Mouse (Mus musculus) hindbrain, postnatal 0 days (tissue): ENCODE data around the gene Dyrk1a. TPM values are rescaled to one million over a fixed set of nuclear protein-coding genes. Genes with fewer than 3 reads are reported as not detected.

Source experiments
- ATAC-seq: fragments of 200-750 bp; cut with Nextera tagmentation; 2 replicates; pipeline ENCODE4 v1.8.0; 2017; ENCODE audit warnings: mild to moderate bottlenecking, moderate TSS enrichment, moderate library complexity
- DNase-seq: peaks from one replicate; pipeline ENCODE4 v3.0.0-alpha.2; 2015; ENCODE audit warnings: low spot score
- H3K27ac ChIP-seq: fragments of 300-500 bp; sonication (generic); 2 replicates; pipeline ENCODE4 v1.5.1; 2014; ENCODE audit warnings: mild to moderate bottlenecking
- H3K27me3 ChIP-seq: fragments of 300-500 bp; sonication (generic); 2 replicates; pipeline ENCODE4 v1.6.1; 2014; ENCODE audit warnings: low read length, mixed read lengths; ENCODE audit not compliant: insufficient read depth
- H3K36me3 ChIP-seq: fragments of 300-500 bp; sonication (generic); 2 replicates; pipeline ENCODE4 v1.6.1; 2014; ENCODE audit warnings: low read length, mixed read lengths; ENCODE audit not compliant: insufficient read depth
- H3K4me1 ChIP-seq: fragments of 300-500 bp; sonication (generic); 2 replicates; pipeline ENCODE4 v1.6.1; 2014; ENCODE audit warnings: antibody characterized with exemption, low read length, mixed read lengths; ENCODE audit not compliant: insufficient read depth
- H3K4me2 ChIP-seq: fragments of 300-500 bp; sonication (generic); 2 replicates; pipeline ENCODE4 v1.6.1; 2014; ENCODE audit warnings: low read depth, mild to moderate bottlenecking, low read length, moderate library complexity, mixed read lengths
- H3K4me3 ChIP-seq: fragments of 300-500 bp; sonication (generic); 2 replicates; pipeline ENCODE4 v1.5.1; 2014; ENCODE audit warnings: low read length
- H3K9ac ChIP-seq: fragments of 300-500 bp; sonication (generic); replicated peaks from 2 replicates; pipeline ENCODE4 v1.6.1; 2014; ENCODE audit warnings: mild to moderate bottlenecking, low read length, moderate library complexity, mixed read lengths
- H3K9me3 ChIP-seq: fragments of 300-500 bp; sonication (generic); 2 replicates; pipeline ENCODE4 v1.6.1; 2016; ENCODE audit warnings: low read length, mixed read lengths
- CTCF ChIP-seq: IDR thresholded peaks from 2 replicates; pipeline ENCODE4 v1.5.1; 2016; ENCODE audit warnings: antibody characterized with exemption, control low read depth, low read depth
- WGBS: fragments of 180-500 bp; shearing (Covaris S2); extraction: QIAGEN DNeasy Blood & Tissue Kit; methylation state at CpG from one replicate; pipeline ENCODE4 v1.1.7; 2014; 5-methylcytosine and 5-hydroxymethylcytosine counted together
- polyA plus RNA-seq: library from polyadenylated mRNA; unstranded; fragments of >200 nt; fragmentation: Nextera tagmentation; extraction: Ambion mirVana; gene quantifications from 2 replicates; pipeline ENCODE4 v1.2.1, GENCODE M21; 2015
- total RNA-seq: library from RNA; depleted of rRNA; stranded (reverse); fragments of >200 nt; gene quantifications from 2 replicates; pipeline ENCODE4 v1.2.3, GENCODE M21; 2014; rRNA removed

Gene Dyrk1a
- total and polyA plus RNA-seq, 2 experiments from 2014 or later, result 13.0 to 91.5 TPM

DNA sequence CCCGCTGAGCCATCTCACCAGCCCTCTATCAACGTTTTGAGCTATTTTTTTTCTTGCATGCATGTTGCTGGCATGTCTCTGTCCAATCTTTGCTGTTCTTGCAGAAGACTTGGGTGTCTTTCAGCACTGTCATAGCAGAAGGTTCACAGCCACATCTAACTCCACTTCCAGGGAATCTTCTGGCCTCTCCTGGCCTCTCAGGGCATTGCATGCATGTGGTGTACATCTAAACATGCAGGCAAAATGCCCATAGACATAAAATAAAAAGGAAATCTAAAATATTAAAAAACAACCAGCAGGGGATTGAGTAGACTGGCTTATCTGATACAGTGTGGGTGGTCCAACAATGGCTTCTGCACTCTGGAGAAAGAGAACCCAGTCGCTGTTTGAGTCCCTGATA is 165.7 kb downstream of the Dyrk1a start:
- Histone ChIP-seq H3K4me2 (no peak overlapping the region), H3K4me1 (no peaks in the 10 kb centered on the region), H3K36me3 (no peaks in the 10 kb centered on the region), H3K27ac (no peak overlapping the region), H3K9ac (no peak overlapping the region), H3K4me3 (no peak overlapping the region), H3K9me3 (no peaks in the 10 kb centered on the region), H3K27me3 (no peaks in the 10 kb centered on the region)
- ATAC-seq, result no peak
- peak; percentile 43; the same call in 1 of the 2 replicates for TF ChIP-seq CTCF
- no peak for DNase-seq
- 67% methylated on average over 3 of the region's 3 CpGs for WGBS

GRCm38 (mm10) chr16:94736462-94737358 is 166.9 kb downstream of the Dyrk1a start:
- H3K9me3 ChIP-seq, result no peaks in the 10 kb centered on the region
- WGBS, result 83% methylated on average over 8 of the region's 8 CpGs

GRCm38 (mm10) chr16:94737359-94737687 is 167.5 kb downstream of the Dyrk1a start:
- no peak for TF ChIP-seq CTCF
- Histone ChIP-seq H3K9ac (no peak overlapping the region), H3K27me3 (no peaks in the 10 kb centered on the region), H3K9me3 (no peaks in the 10 kb centered on the region), H3K4me3 (no peak overlapping the region), H3K36me3 (no peaks in the 10 kb centered on the region), H3K4me1 (no peaks in the 10 kb centered on the region), H3K27ac (no peak overlapping the region), H3K4me2 (no peak overlapping the region)
- ATAC-seq, result no peak
- WGBS, result 79% methylated on average over 1 of the region's 1 CpGs
- no peak for DNase-seq

More at GRCm38 (mm10) chr16:94736462-94737358, 166.9 kb downstream of the Dyrk1a start:
- H3K36me3 ChIP-seq, result no peaks in the 10 kb centered on the region
- H3K9ac ChIP-seq, result no peak overlapping the region
- no peaks in the 10 kb centered on the region for H3K4me1 ChIP-seq
- no peaks in the 10 kb centered on the region for H3K27me3 ChIP-seq
- no peak for TF ChIP-seq CTCF
- no peak overlapping the region for H3K27ac ChIP-seq
- no peak overlapping the region for H3K4me2 ChIP-seq
- H3K4me3 ChIP-seq, result no peak overlapping the region
- no peak for ATAC-seq
- DNase-seq, result no peak

GRCm38 (mm10) chr16:94743853-94744501 is 174.2 kb downstream of the Dyrk1a start:
- Histone ChIP-seq H3K4me1 (peaks cover 6% of the 10 kb centered on the region; the same call in 1 of the 2 replicates), H3K9ac (no peak overlapping the region), H3K9me3 (no peaks in the 10 kb centered on the region), H3K27me3 (no peaks in the 10 kb centered on the region), H3K4me2 (peak overlapping the region; percentile 36; the same call in 1 of the 2 replicates), H3K36me3 (no peaks in the 10 kb centered on the region), H3K4me3 (no peak overlapping the region), H3K27ac (0 out of 2 replicates have a peak overlapping the region, but pooled peaks have one; percentile 20)
- peak; percentile 74 for ATAC-seq
- 5% methylated on average over 11 of the region's 11 CpGs for WGBS
- peak; percentile 77 for TF ChIP-seq CTCF
- DNase-seq, result peak; percentile 79

DNA sequence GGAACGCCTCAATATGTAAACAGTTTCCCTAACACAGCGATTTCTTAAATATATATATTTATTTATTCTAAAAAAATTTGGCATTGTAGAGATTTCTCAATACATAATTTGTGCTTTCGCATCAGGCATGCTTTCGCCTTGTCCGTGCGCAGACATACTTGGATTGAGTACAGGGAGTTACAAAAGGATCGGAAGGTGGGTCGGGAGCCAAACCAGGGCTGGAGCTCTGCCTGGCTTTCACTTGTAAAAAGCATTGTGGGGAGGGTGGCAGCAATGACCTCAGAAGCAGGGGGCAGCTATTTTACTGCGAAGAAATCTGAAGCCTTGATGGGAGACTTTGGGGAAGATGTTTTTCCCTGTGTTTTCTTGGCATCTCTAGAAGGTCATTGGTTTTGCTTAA is 175.2 kb downstream of the Dyrk1a start:
- DNase-seq (peak; percentile 45), ATAC-seq (no peak)
- H3K4me3 ChIP-seq, result no peak overlapping the region
- WGBS, result 52% methylated on average over 9 of the region's 9 CpGs
- no peaks in the 10 kb centered on the region for H3K36me3 ChIP-seq
- TF ChIP-seq CTCF, result no peak
- H3K9me3 ChIP-seq, result no peaks in the 10 kb centered on the region
- H3K4me2 ChIP-seq, result no peak overlapping the region
- H3K9ac ChIP-seq, result no peak overlapping the region
- no peak overlapping the region for H3K27ac ChIP-seq
- H3K27me3 ChIP-seq, result no peaks in the 10 kb centered on the region
- peaks cover 6% of the 10 kb centered on the region; the same call in 1 of the 2 replicates for H3K4me1 ChIP-seq

Other genes starting within 250 kb of the Dyrk1a start
- gene Ripply3, start 241.6 kb upstream of the Dyrk1a start, total RNA-seq, result 0.68 and 2.2 TPM in 2 replicates
- gene Ripply3, start 241.6 kb upstream of the Dyrk1a start, polyA plus RNA-seq, result 0.91 and 1.0 TPM in 2 replicates
- 848 and 1,018 TPM in 2 replicates for gene Ttc3, start 199.4 kb upstream of the Dyrk1a start, total RNA-seq
- gene Ttc3, start 199.4 kb upstream of the Dyrk1a start, polyA plus RNA-seq, result 985 and 1,014 TPM in 2 replicates
- 82.8 and 100 TPM in 2 replicates for gene Pigp, start 198.2 kb upstream of the Dyrk1a start, total RNA-seq
- gene Pigp, start 198.2 kb upstream of the Dyrk1a start, polyA plus RNA-seq, result 139 and 155 TPM in 2 replicates
- 64.8 and 68.1 TPM in 2 replicates for gene Vps26c, start 43.2 kb upstream of the Dyrk1a start, total RNA-seq
- 59.6 and 63.6 TPM in 2 replicates for gene Vps26c, start 43.2 kb upstream of the Dyrk1a start, polyA plus RNA-seq